Mouse (Mus musculus) megakaryocyte, embryonic 14.5 days (primary cell): ENCODE data around the gene Unk.

Source experiments
- FLI1 ChIP-seq: IDR thresholded peaks from 2 replicates; pipeline ENCODE4 v1.6.1; 2012; ENCODE audit warnings: low read length, inconsistent platforms, mixed read lengths
- GATA1 ChIP-seq: IDR thresholded peaks from 3 replicates; pipeline ENCODE4 v1.6.1; 2012; ENCODE audit warnings: mixed read lengths, low read length, inconsistent platforms, borderline replicate concordance

- TF ChIP-seq GATA1, result no peak
- TF ChIP-seq FLI1, result no peak
Observed at GRCm38 (mm10) chr11:116029086-116029865, 846 bp upstream of the Unk start.
